Mouse (Mus musculus) ES-E14 (cell line): ENCODE data around the gene Sun2.

Source experiments
- CHD2 ChIP-seq: IDR thresholded peaks from 2 replicates; pipeline ENCODE4 v1.6.1; 2014; ENCODE audit warnings: mild to moderate bottlenecking, low read depth, low read length, inconsistent platforms
- HCFC1 ChIP-seq: IDR thresholded peaks from 2 replicates; pipeline ENCODE4 v1.6.1; 2012; ENCODE audit warnings: low read length, inconsistent platforms, borderline replicate concordance; ENCODE audit not compliant: insufficient read depth
- ZC3H11A ChIP-seq: IDR thresholded peaks from 2 replicates; pipeline ENCODE4 v1.6.1; 2012; ENCODE audit warnings: low read depth, mild to moderate bottlenecking, inconsistent platforms, low read length, borderline replicate concordance

GRCm38 (mm10) chr15:79749162-79749561 lies 6.8 kb upstream of the Sun2 start:
- TF ChIP-seq CHD2, result no peak
- TF ChIP-seq HCFC1, result no peak
- no peak for TF ChIP-seq ZC3H11A
